Mouse (Mus musculus) spleen, embryonic (tissue): ENCODE results near the gene Slc35d3.

ENCODE experiments used
- CTCF ChIA-PET: fragments of 350-600 bp; sonication (Branson Sonifier 250); formaldehyde crosslinking; loops from one replicate; lab custom pipeline; 2022; lab: Charles Lee

The Slc35d3 gene

GRCm38 (mm10) chr10:19850998-19851691, at the start of gene Slc35d3:
TSS of gene Slc35d3 (minus strand) at chr10:19851459.
- CTCF ChIA-PET: no interaction called here

- CTCF ChIA-PET: no interaction called here
Measured at GRCm38 (mm10) chr10:19900191-19900590, 48.9 kb upstream of the Slc35d3 start.

- CTCF ChIA-PET: no interaction called here
Measured at GRCm38 (mm10) chr10:19893976-19894375, 42.7 kb upstream of the Slc35d3 start.

DNA sequence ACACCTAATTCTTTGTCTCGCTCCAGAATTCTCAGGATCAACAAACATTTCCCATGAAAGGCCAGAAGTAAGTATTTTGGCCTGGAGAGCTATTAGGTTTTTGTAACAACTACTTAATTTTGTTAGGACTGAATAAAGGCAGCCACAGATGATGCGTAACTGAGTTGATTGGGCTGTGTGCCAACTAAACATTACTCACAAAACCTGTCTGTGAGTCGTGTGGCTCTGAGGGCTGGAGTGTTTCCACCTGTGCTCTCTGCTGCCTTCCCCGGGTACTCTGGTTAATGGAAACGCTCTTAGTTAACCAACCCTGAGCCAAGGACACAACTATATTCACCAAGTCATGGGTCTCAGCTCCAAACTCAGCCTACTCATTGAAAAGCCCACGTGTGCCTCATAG, 41.9 kb upstream of the Slc35d3 start:
- CTCF ChIA-PET: interaction anchor here (0.6 kb wide), 1 partner anchor 222 kb away, joined by 6 read pairs; no protein-coding TSS in a partner anchor

- CTCF ChIA-PET: interaction anchor here (0.6 kb wide), 1 partner anchor 1436 kb away, joined by 4 read pairs; no protein-coding TSS in a partner anchor
Measured at GRCm38 (mm10) chr10:19891686-19892085, 40.4 kb upstream of the Slc35d3 start.

DNA sequence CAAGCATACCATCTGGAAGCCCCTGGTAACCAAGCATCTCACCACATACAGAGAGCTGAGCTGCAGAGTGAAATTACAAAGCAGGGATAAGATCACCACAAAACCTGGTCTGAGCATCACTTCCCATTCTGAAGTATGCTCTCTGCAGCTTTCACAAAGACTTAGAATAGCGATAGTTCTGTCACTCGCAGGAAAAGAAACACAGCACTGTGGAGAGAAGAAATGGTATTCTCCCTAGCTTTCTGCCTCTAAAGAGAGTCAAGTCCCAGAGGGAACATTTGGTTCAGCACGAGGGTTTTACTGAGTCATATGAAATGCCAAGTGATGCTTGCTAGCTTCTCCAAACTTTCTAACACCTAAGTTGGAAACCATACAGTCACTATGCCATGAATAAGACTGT, 38.6 kb upstream of the Slc35d3 start:
- CTCF ChIA-PET: no interaction called here

DNA sequence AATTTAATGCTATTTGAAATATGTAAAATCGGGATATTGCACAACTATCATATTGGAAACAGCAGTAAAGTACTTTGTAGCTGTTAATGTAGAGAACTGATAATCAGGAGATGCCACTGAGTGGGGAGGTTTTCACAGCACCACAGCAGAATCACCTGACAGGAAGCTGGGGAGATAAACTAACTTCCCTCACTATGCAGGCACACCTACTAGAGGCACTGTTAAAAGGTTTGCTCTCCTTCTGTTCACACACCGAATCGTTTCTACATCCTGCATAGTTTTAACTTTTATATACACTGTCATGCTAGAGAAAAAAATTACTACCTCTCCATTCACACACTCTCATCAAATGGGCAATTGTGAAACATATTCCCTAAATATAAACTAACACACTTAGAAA, 35.0 kb upstream of the Slc35d3 start:
- CTCF ChIA-PET: no interaction called here

- CTCF ChIA-PET: interaction anchor here (0.6 kb wide), 1 partner anchor 174 kb away, joined by 4 read pairs; no protein-coding TSS in a partner anchor
Measured at GRCm38 (mm10) chr10:19884409-19884808, 33.1 kb upstream of the Slc35d3 start.

DNA sequence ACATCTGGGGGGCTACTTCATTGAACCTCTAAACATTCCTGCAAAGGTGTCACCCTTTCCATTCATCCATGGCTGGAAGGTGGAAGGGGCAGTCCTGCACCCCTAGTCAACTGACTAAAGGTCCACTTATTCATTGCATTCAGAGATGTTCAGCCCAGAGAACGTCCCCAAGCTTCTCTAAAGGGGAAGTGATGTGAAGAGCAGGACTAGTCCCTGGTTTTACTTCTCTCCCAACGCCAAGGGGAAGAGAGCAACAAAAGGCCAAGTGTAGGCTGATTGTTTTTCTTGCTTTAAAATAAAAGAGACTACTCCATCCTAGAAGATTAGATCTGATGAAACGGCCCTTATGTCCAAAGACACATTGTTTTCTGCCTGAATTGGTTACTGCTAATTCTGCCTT, 29.2 kb upstream of the Slc35d3 start:
- CTCF ChIA-PET: no interaction called here

DNA sequence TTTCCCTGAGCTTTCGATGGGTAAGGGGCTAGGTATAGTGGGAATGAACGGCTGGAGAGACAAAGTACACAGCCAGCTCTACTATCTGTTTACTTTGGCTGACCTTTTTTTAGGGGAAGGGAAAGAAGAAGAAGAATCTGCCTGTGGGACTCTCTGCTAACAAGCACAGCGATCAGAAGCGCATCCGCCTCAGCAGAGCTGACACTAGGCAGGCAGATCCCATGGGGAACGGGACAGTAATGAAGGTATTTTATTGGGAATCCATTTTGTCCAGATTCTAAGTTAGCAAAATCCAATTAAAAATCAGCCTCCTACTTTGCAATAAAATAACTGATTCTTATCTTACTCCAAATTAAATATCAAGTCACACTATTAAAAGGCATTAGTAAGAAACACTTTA, 27.9 kb upstream of the Slc35d3 start:
- CTCF ChIA-PET: no interaction called here

DNA sequence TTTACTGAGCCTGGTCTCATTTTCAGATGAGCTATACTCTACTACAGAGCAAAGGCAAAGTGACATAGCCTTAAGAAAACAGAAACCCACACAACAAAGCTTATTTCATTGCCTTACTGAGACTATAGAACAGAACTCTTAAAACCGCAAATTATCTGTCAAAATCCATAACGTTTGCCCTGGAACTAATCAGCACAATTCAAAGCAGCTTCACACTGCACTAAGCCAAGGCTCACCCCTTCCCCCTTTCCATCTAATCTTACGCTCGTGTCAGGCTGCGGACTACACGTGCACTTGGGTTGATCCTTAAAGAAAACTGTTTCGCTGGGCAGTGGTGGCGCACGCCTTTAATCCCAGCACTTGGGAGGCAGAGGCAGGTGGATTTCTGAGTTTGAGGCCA, 26.4 kb upstream of the Slc35d3 start:
- CTCF ChIA-PET: no interaction called here

DNA sequence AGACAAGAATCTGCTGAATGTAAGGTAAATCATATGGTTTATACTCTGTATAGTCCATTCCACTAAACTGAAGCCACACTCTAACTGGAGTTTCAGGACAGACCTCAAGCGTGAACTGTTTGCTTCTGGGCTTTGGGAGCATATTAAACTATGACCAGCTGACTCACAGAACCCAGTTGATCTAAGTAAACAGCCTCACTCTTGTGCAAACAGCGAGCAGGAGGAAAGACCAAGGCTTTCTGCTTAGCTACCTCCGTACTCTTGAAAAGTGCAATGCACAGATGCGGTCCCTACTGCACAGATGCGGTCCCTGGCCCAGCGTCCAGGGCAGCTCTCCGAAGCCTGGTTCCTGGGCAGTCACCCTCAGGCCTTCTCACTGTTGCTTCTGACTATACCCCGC, 26.0 kb upstream of the Slc35d3 start:
- CTCF ChIA-PET: no interaction called here

- CTCF ChIA-PET: no interaction called here
Measured at GRCm38 (mm10) chr10:19876669-19877068, 25.4 kb upstream of the Slc35d3 start.

DNA sequence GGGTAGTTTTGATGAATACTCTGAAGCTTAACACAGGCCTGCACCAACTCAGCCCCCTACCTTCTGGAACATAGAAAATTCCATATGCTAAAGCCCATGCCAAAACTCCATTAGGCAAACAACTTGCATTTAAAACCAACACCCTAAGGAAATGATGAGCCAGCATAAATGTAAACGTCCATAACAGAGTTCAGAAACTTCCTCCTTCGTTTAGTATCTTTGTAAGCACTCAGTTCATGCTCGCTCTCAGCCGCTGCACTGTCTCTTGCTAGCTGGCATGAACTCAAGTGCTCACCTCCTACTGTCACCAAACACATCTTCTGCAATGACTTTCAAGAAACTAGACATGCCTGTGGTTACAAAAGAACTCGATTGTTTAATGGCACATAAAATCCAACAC, 24.1 kb upstream of the Slc35d3 start:
- CTCF ChIA-PET: interaction anchor here (0.6 kb wide), 1 partner anchor 214 kb away, joined by 4 read pairs; no protein-coding TSS in a partner anchor

- CTCF ChIA-PET: interaction anchor here (0.7 kb wide), 1 partner anchor 161 kb away, joined by 3 read pairs; no protein-coding TSS in a partner anchor
Measured at GRCm38 (mm10) chr10:19855597-19856306, 4.5 kb upstream of the Slc35d3 start.

GRCm38 (mm10) chr10:19853609-19854008, 2.4 kb upstream of the Slc35d3 start:
- CTCF ChIA-PET: no interaction called here

- CTCF ChIA-PET: no interaction called here
Measured at GRCm38 (mm10) chr10:19852776-19853175, 1.5 kb upstream of the Slc35d3 start.

DNA sequence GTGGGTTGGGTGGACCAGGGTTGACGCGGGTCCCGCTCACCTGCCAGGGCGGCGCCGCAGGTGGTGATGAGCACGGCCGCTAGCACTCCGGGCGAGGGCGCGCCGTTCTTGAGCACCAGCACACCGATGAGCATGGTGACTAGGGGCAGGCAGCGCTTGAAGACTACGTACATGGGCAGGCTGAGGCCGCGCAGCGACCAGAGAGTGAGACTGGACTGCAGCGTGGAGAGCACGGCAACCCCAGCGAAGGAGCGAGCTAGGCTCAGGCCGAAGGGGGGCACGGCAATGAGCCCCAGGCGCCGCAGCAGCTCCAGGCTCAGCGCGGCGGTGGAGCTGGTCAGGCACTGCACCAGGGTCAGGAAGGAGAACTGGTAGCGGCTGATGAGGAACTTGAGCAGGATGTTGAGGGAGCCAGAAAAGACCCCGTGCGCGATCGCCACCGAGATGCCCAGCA, 688 bp downstream of the Slc35d3 start:
- CTCF ChIA-PET: no interaction called here

GRCm38 (mm10) chr10:19849771-19850365, 1.4 kb downstream of the Slc35d3 start:
- CTCF ChIA-PET: interaction anchor here (0.6 kb wide), 1 partner anchor 215 kb away, joined by 3 read pairs; no protein-coding TSS in a partner anchor

GRCm38 (mm10) chr10:19848928-19849770, 2.1 kb downstream of the Slc35d3 start:
- CTCF ChIA-PET: interaction anchor here (0.6 kb wide), 1 partner anchor 214 kb away, joined by 3 read pairs; no protein-coding TSS in a partner anchor

DNA sequence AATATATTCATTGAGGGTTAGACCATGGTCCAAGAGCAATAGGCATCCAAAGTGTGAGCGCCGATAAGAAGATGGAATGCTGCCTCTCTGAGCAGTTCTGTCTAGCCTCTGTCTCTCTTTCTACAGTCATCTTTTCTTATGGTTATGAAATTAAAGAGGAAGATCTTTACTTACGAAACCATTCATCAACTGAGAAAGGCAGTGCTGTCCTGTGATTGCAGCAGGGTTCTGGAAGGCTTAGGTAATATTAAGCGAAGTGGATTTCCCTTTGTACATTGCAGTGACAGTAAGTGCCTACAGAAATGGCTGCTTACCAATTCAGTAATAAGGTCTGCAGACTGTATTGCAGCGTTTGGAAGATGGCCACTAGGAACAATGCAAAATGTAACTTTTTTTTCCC, 11.4 kb downstream of the Slc35d3 start:
- CTCF ChIA-PET: no interaction called here
